Mouse (Mus musculus): ENCODE results near the gene Tanc2. TPM values are rescaled to one million over a fixed set of nuclear protein-coding genes. Genes with fewer than 3 reads are reported as not detected.

Tanc2 gene
- polyA plus RNA-seq, 1 experiment from 2014 or later: 3.5 TPM

DNA sequence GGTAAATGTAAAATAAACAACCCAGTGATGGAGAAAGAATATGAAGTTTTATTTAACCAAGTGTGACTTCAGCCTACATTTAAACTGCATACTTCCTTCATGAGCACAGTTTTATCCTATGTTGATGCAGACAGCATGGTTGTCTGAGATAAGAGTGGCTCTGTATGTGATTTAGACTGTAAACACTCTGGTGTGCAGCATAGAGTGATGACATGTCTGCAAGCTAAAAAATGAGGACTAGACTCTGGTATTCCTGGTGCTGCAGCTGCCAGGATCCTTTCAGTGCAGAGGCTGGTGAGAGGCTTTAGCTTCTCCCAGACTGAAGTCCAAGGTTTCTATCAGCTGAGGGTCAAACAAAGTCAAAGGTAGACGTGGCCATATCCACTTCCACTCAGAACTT, 297.5 kb downstream of the Tanc2 start:
- ATAC-seq: no peak
- 71% methylated on average over 1 of the region's 1 CpGs for WGBS
- H3K4me1 ChIP-seq (replicated peaks; ENCODE audit: control insufficient read depth, insufficient read depth, low read length): no peaks in the 10 kb centered on the region
- no peak overlapping the region for H3K9ac ChIP-seq (ENCODE audit: low read depth, low read length)
- no peak overlapping the region for H3K27ac ChIP-seq (ENCODE audit: low read depth, low read length)
- no peaks in the 10 kb centered on the region for H3K36me3 ChIP-seq (ENCODE audit: control insufficient read depth, insufficient read depth)
- no peak for TF ChIP-seq CTCF (IDR thresholded peaks at IDR 0.05; ENCODE audit: low read depth)
- H3K9me3 ChIP-seq (ENCODE audit: control insufficient read depth): no peaks in the 10 kb centered on the region
- H3K4me3 ChIP-seq (ENCODE audit: low read depth, low read length): no peak overlapping the region
- H3K27me3 ChIP-seq (replicated peaks; ENCODE audit: control insufficient read depth, insufficient read depth, low read length): no peaks in the 10 kb centered on the region
- no peak overlapping the region for H3K4me2 ChIP-seq (replicated peaks; ENCODE audit: low read depth)

DNA sequence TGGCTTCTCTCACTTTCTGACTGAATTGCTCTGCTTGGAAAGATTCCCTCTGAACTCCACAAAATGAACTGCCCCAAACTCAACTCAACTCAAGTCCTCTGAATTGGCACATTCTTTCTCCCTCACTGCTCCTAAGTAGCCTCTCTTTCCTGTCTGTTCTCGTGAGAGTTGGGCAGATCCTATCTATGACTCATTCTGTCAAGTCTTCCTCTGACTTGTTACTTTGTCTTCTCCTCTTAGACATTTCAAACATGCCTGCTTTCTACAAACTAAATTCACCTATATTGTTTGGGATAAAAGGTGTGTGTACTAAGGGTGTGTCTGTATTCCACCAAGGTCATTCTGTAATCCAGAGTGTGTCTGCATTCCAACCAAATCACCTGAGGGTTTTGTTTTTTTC, 309.4 kb downstream of the Tanc2 start:
- H3K4me1 ChIP-seq (replicated peaks; ENCODE audit: control insufficient read depth, insufficient read depth, low read length): no peaks in the 10 kb centered on the region
- H3K36me3 ChIP-seq (ENCODE audit: control insufficient read depth, insufficient read depth): peaks cover 3% of the 10 kb centered on the region; the same call in 1 of the 2 replicates
- 15% methylated on average over 1 of the region's 1 CpGs for WGBS
- no peak overlapping the region for H3K27ac ChIP-seq (ENCODE audit: low read depth, low read length)
- no peaks in the 10 kb centered on the region for H3K27me3 ChIP-seq (replicated peaks; ENCODE audit: control insufficient read depth, insufficient read depth, low read length)
- no peak overlapping the region for H3K9ac ChIP-seq (ENCODE audit: low read depth, low read length)
- no peaks in the 10 kb centered on the region for H3K9me3 ChIP-seq (ENCODE audit: control insufficient read depth)
- no peak for ATAC-seq
- H3K4me3 ChIP-seq (ENCODE audit: low read depth, low read length): no peak overlapping the region
- no peak for TF ChIP-seq CTCF (IDR thresholded peaks at IDR 0.05; ENCODE audit: low read depth)
- no peak overlapping the region for H3K4me2 ChIP-seq (replicated peaks; ENCODE audit: low read depth)

DNA sequence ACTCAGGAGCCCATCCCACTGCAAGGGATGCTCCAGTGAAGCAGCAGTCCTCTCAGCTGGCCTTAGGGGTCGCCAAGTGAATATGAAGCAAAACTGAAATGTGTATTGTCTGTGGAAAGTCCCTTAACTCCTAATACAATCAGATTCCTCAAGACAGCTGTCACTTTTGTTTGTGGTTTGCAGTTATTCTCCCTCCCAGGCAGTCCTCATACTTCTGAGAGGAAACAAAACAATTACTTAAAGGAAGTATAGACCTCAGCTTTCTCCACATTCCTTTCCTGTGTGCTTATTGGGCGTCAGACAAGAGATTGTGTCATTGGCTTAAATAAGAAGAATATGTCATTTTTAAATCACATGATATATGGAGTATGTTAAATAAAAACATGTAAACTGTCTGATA, 311.7 kb downstream of the Tanc2 start:
- H3K9me3 ChIP-seq (ENCODE audit: control insufficient read depth): no peaks in the 10 kb centered on the region
- H3K27me3 ChIP-seq (replicated peaks; ENCODE audit: control insufficient read depth, insufficient read depth, low read length): no peaks in the 10 kb centered on the region
- TF ChIP-seq CTCF (IDR thresholded peaks at IDR 0.05; ENCODE audit: low read depth): no peak
- H3K4me2 ChIP-seq (replicated peaks; ENCODE audit: low read depth): no peak overlapping the region
- H3K36me3 ChIP-seq (ENCODE audit: control insufficient read depth, insufficient read depth): peaks cover 3% of the 10 kb centered on the region; the same call in 1 of the 2 replicates
- H3K4me1 ChIP-seq (replicated peaks; ENCODE audit: control insufficient read depth, insufficient read depth, low read length): no peaks in the 10 kb centered on the region
- no peak overlapping the region for H3K27ac ChIP-seq (ENCODE audit: low read depth, low read length)
- ATAC-seq: no peak
- WGBS: 65% methylated on average over 2 of the region's 2 CpGs
- no peak overlapping the region for H3K9ac ChIP-seq (ENCODE audit: low read depth, low read length)
- H3K4me3 ChIP-seq (ENCODE audit: low read depth, low read length): no peak overlapping the region

DNA sequence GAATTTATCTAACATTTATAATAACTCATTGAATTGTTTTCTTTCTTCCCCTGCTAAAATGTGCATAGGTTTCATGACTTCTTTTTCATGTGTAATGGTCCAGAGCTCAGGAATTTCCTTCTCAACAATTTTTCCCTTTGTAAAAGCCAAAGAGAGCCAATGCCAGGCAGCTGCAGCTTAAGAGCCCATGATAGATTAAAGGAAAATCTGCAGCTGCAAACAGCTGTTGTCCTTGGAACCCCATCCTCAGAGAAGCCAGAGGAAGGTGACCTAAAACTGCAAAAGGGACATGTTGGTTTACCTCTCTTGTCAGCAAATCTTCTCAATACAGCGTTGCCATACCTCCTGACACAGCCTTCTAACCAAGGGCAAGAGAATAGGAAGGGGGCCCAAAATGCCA, 313.2 kb downstream of the Tanc2 start:
- H3K4me2 ChIP-seq (replicated peaks; ENCODE audit: low read depth): no peak overlapping the region
- peaks cover 3% of the 10 kb centered on the region; the same call in 1 of the 2 replicates for H3K36me3 ChIP-seq (ENCODE audit: control insufficient read depth, insufficient read depth)
- 79% methylated on average over 1 of the region's 1 CpGs for WGBS
- H3K9ac ChIP-seq (ENCODE audit: low read depth, low read length): no peak overlapping the region
- no peak overlapping the region for H3K4me3 ChIP-seq (ENCODE audit: low read depth, low read length)
- no peak for ATAC-seq
- no peak for TF ChIP-seq CTCF (IDR thresholded peaks at IDR 0.05; ENCODE audit: low read depth)
- no peak overlapping the region for H3K27ac ChIP-seq (ENCODE audit: low read depth, low read length)
- no peaks in the 10 kb centered on the region for H3K27me3 ChIP-seq (replicated peaks; ENCODE audit: control insufficient read depth, insufficient read depth, low read length)
- H3K4me1 ChIP-seq (replicated peaks; ENCODE audit: control insufficient read depth, insufficient read depth, low read length): no peaks in the 10 kb centered on the region
- no peaks in the 10 kb centered on the region for H3K9me3 ChIP-seq (ENCODE audit: control insufficient read depth)

DNA sequence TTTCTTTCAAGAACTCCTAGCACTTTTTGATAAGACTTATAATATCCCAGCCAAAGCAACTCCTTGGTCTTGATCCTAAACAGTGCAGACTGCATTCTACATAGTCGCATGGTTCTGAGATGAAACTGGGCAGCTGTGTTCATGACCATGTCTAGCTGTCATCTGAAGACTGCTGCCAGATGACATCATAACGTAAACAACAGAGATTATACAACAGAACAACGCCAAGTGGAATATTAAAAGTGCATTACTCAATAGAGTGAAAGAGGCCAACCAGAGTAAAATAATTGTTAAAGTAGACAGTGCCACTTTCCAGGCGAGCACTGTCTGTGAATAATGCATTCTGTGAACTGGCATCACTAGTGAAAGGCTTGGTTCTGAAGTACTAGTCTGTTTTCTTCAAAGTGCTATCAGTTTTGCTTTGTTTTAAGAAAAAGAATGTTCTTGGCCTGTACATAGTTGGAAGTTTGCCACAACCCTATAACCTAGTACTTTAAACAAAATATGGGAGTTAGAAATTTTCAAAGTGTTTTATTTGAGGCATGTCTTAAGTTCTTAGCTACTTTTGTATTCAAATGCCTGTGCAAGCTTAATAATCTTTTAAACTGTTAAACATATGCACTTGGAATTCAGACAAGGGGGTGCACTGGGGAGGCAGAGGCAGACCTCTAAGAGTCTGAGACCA, 315.9 kb downstream of the Tanc2 start:
- no peaks in the 10 kb centered on the region for H3K27me3 ChIP-seq (replicated peaks; ENCODE audit: control insufficient read depth, insufficient read depth, low read length)
- H3K36me3 ChIP-seq (ENCODE audit: control insufficient read depth, insufficient read depth): peaks cover 3% of the 10 kb centered on the region; the same call in 1 of the 2 replicates
- H3K9me3 ChIP-seq (ENCODE audit: control insufficient read depth): no peaks in the 10 kb centered on the region
- no peaks in the 10 kb centered on the region for H3K4me1 ChIP-seq (replicated peaks; ENCODE audit: control insufficient read depth, insufficient read depth, low read length)
- TF ChIP-seq CTCF (IDR thresholded peaks at IDR 0.05; ENCODE audit: low read depth): no peak
- no peak overlapping the region for H3K4me2 ChIP-seq (replicated peaks; ENCODE audit: low read depth)
- WGBS: 37% methylated on average over 4 of the region's 4 CpGs
- H3K27ac ChIP-seq (ENCODE audit: low read depth, low read length): no peak overlapping the region
- 0 out of 2 replicates have a peak, but pooled peaks have one; percentile 31 for ATAC-seq
- H3K4me3 ChIP-seq (ENCODE audit: low read depth, low read length): no peak overlapping the region
- no peak overlapping the region for H3K9ac ChIP-seq (ENCODE audit: low read depth, low read length)

DNA sequence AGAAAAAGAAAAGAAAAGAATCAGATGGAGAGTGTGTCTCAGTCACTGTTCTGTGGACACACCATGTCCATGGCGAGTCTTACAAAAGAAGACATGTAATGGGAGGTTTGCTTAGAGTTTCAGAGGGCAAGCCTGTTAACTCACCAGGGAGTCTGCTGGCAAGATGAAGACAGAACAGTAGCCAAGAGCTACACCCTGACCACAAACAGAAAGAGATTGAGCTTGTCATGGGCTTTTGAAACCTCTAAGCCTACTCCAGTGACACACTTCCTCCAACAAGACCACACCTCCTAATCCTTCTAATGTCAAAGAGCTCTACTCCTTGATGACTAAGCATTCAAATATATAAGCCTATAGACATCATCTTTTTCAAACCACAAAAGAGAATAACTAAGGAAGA, 317.6 kb downstream of the Tanc2 start:
- Histone ChIP-seq H3K27me3 (replicated peaks; ENCODE audit: control insufficient read depth, insufficient read depth, low read length) (no peaks in the 10 kb centered on the region), H3K36me3 (ENCODE audit: control insufficient read depth, insufficient read depth) (0 out of 2 replicates have a peak, but pooled peaks cover 3% of the 10 kb centered on the region), H3K4me1 (replicated peaks; ENCODE audit: control insufficient read depth, insufficient read depth, low read length) (no peaks in the 10 kb centered on the region), H3K4me3 (ENCODE audit: low read depth, low read length) (no peak overlapping the region), H3K27ac (ENCODE audit: low read depth, low read length) (no peak overlapping the region), H3K9me3 (ENCODE audit: control insufficient read depth) (no peaks in the 10 kb centered on the region), H3K9ac (ENCODE audit: low read depth, low read length) (no peak overlapping the region), H3K4me2 (replicated peaks; ENCODE audit: low read depth) (no peak overlapping the region)
- 90% methylated on average over 1 of the region's 1 CpGs for WGBS
- ATAC-seq: no peak
- TF ChIP-seq CTCF (IDR thresholded peaks at IDR 0.05; ENCODE audit: low read depth): no peak

Data from intestine, postnatal 0 days (tissue).